Mouse (Mus musculus): ENCODE results near the gene Taldo1. TPM values are rescaled to one million over a fixed set of nuclear protein-coding genes. Genes with fewer than 3 reads are reported as not detected.
A peak's percentile ranks its signal among the peaks of the same experiment; 100 is the strongest.

The Taldo1 gene
- polyA plus RNA-seq, 1 experiment from 2014 or later, result 272 TPM

- Histone ChIP-seq H3K36me3 (no peaks in the 10 kb centered on the region), H3K4me3 (no peak overlapping the region), H3K4me1 (peaks cover 13% of the 10 kb centered on the region), H3K9me3 (replicated peaks) (no peaks in the 10 kb centered on the region), H3K27ac (no peak overlapping the region), H3K27me3 (ENCODE audit: low read depth, poor library complexity, severe bottlenecking) (no peaks in the 10 kb centered on the region)
- WGBS, result 73% methylated on average over 8 of the region's 8 CpGs
- no peak for DNase-seq (ENCODE audit: low spot score)
Observed at GRCm38 (mm10) chr7:141417731-141418681, 26.0 kb downstream of the Taldo1 start.

- Histone ChIP-seq H3K27ac (no peak overlapping the region), H3K36me3 (no peaks in the 10 kb centered on the region), H3K4me1 (peaks cover 8% of the 10 kb centered on the region), H3K27me3 (ENCODE audit: low read depth, poor library complexity, severe bottlenecking) (no peaks in the 10 kb centered on the region), H3K9me3 (replicated peaks) (no peaks in the 10 kb centered on the region), H3K4me3 (no peak overlapping the region)
- 71% methylated on average over 7 of the region's 7 CpGs for WGBS
- no peak for DNase-seq (ENCODE audit: low spot score)
Observed at GRCm38 (mm10) chr7:141418970-141419369, 27.0 kb downstream of the Taldo1 start.

GRCm38 (mm10) chr7:141420030-141420702 lies 28.2 kb downstream of the Taldo1 start:
- no peaks in the 10 kb centered on the region for H3K27me3 ChIP-seq (ENCODE audit: low read depth, poor library complexity, severe bottlenecking)
- H3K4me1 ChIP-seq, result no peaks in the 10 kb centered on the region
- H3K27ac ChIP-seq, result no peak overlapping the region
- no peak overlapping the region for H3K4me3 ChIP-seq
- no peak for DNase-seq (ENCODE audit: low spot score)
- 83% methylated on average over 9 of the region's 9 CpGs for WGBS
- H3K9me3 ChIP-seq (replicated peaks), result no peaks in the 10 kb centered on the region
- no peaks in the 10 kb centered on the region for H3K36me3 ChIP-seq

GRCm38 (mm10) chr7:141423811-141424210 lies 31.8 kb downstream of the Taldo1 start:
- Histone ChIP-seq H3K27ac (no peak overlapping the region), H3K27me3 (ENCODE audit: low read depth, poor library complexity, severe bottlenecking) (no peaks in the 10 kb centered on the region), H3K36me3 (no peaks in the 10 kb centered on the region), H3K4me3 (no peak overlapping the region), H3K4me1 (peaks cover 14% of the 10 kb centered on the region), H3K9me3 (replicated peaks) (no peaks in the 10 kb centered on the region)
- WGBS, result 83% methylated on average over 4 of the region's 4 CpGs
- DNase-seq (ENCODE audit: low spot score), result no peak

GRCm38 (mm10) chr7:141426948-141427730 lies 35.1 kb downstream of the Taldo1 start:
- no peak overlapping the region for H3K27ac ChIP-seq
- H3K4me1 ChIP-seq, result peaks cover 30% of the 10 kb centered on the region
- H3K27me3 ChIP-seq (ENCODE audit: low read depth, poor library complexity, severe bottlenecking), result no peaks in the 10 kb centered on the region
- H3K9me3 ChIP-seq (replicated peaks), result no peaks in the 10 kb centered on the region
- 84% methylated on average over 12 of the region's 12 CpGs for WGBS
- H3K4me3 ChIP-seq, result no peak overlapping the region
- DNase-seq (ENCODE audit: low spot score), result no peak
- H3K36me3 ChIP-seq, result peaks cover 22% of the 10 kb centered on the region

GRCm38 (mm10) chr7:141428701-141429100 lies 36.7 kb downstream of the Taldo1 start:
- no peak overlapping the region for H3K27ac ChIP-seq
- peaks cover 45% of the 10 kb centered on the region for H3K4me1 ChIP-seq
- H3K27me3 ChIP-seq (ENCODE audit: low read depth, poor library complexity, severe bottlenecking), result no peaks in the 10 kb centered on the region
- WGBS, result 44% methylated on average over 5 of the region's 5 CpGs
- H3K9me3 ChIP-seq (replicated peaks), result no peaks in the 10 kb centered on the region
- no peak for DNase-seq (ENCODE audit: low spot score)
- H3K36me3 ChIP-seq, result peaks cover 37% of the 10 kb centered on the region
- peak overlapping the region; percentile 52 for H3K4me3 ChIP-seq

- peak; percentile 77 for DNase-seq (ENCODE audit: low spot score)
- peaks cover 51% of the 10 kb centered on the region for H3K4me1 ChIP-seq
- no peaks in the 10 kb centered on the region for H3K9me3 ChIP-seq (replicated peaks)
- WGBS, result 4% methylated on average over 19 of the region's 19 CpGs
- peak within 1 kb of the TSS; percentile 52 for H3K4me3 ChIP-seq
- peaks cover 42% of the 10 kb centered on the region for H3K36me3 ChIP-seq
- H3K27ac ChIP-seq, result peak within 1 kb of the TSS; percentile 46
- H3K27me3 ChIP-seq (ENCODE audit: low read depth, poor library complexity, severe bottlenecking), result no peaks in the 10 kb centered on the region
Observed at GRCm38 (mm10) chr7:141429310-141429709, 37.3 kb downstream of the Taldo1 start, which contains the start of gene Cend1. Cend1 (minus strand) TSS chr7:141429491.

- peak; percentile 28 for DNase-seq (ENCODE audit: low spot score)
- peak overlapping the region; percentile 11; the same call in 1 of the 2 replicates for H3K27ac ChIP-seq
- 59% methylated on average over 9 of the region's 9 CpGs for WGBS
- H3K27me3 ChIP-seq (ENCODE audit: low read depth, poor library complexity, severe bottlenecking), result no peaks in the 10 kb centered on the region
- H3K9me3 ChIP-seq (replicated peaks), result no peaks in the 10 kb centered on the region
- H3K36me3 ChIP-seq, result peaks cover 42% of the 10 kb centered on the region
- H3K4me1 ChIP-seq, result peaks cover 58% of the 10 kb centered on the region
- peak overlapping the region; percentile 52 for H3K4me3 ChIP-seq
Observed at GRCm38 (mm10) chr7:141429840-141430584, 38.0 kb downstream of the Taldo1 start.

- DNase-seq (ENCODE audit: low spot score), result no peak
- Histone ChIP-seq H3K27ac (peak overlapping the region; percentile 11; the same call in 1 of the 2 replicates), H3K27me3 (ENCODE audit: low read depth, poor library complexity, severe bottlenecking) (no peaks in the 10 kb centered on the region), H3K4me3 (no peak overlapping the region), H3K9me3 (replicated peaks) (no peaks in the 10 kb centered on the region), H3K4me1 (peaks cover 65% of the 10 kb centered on the region), H3K36me3 (peaks cover 42% of the 10 kb centered on the region)
- WGBS, result 96% methylated on average over 9 of the region's 9 CpGs
Observed at GRCm38 (mm10) chr7:141430585-141431240, 38.7 kb downstream of the Taldo1 start.

GRCm38 (mm10) chr7:141431434-141432185 lies 39.6 kb downstream of the Taldo1 start:
- H3K4me3 ChIP-seq, result 0 out of 2 replicates have a peak overlapping the region, but pooled peaks have one; percentile 1
- no peak for DNase-seq (ENCODE audit: low spot score)
- H3K9me3 ChIP-seq (replicated peaks), result no peaks in the 10 kb centered on the region
- peaks cover 70% of the 10 kb centered on the region for H3K4me1 ChIP-seq
- H3K27me3 ChIP-seq (ENCODE audit: low read depth, poor library complexity, severe bottlenecking), result no peaks in the 10 kb centered on the region
- H3K36me3 ChIP-seq, result peaks cover 42% of the 10 kb centered on the region
- WGBS, result 92% methylated on average over 19 of the region's 19 CpGs
- H3K27ac ChIP-seq, result 0 out of 2 replicates have a peak overlapping the region, but pooled peaks have one; percentile 5

GRCm38 (mm10) chr7:141432186-141432611 lies 40.2 kb downstream of the Taldo1 start:
- H3K27me3 ChIP-seq (ENCODE audit: low read depth, poor library complexity, severe bottlenecking), result no peaks in the 10 kb centered on the region
- 0 out of 2 replicates have a peak overlapping the region, but pooled peaks have one; percentile 1 for H3K4me3 ChIP-seq
- no peak for DNase-seq (ENCODE audit: low spot score)
- H3K36me3 ChIP-seq, result peaks cover 42% of the 10 kb centered on the region
- H3K4me1 ChIP-seq, result peaks cover 71% of the 10 kb centered on the region
- H3K27ac ChIP-seq, result no peak overlapping the region
- WGBS, result 82% methylated on average over 8 of the region's 8 CpGs
- H3K9me3 ChIP-seq (replicated peaks), result no peaks in the 10 kb centered on the region

All from limb, embryonic 10.5 days (tissue).